Mouse (Mus musculus) embryo, embryonic 9.5 days (tissue): Measurements from ENCODE around the gene Ano5.

ENCODE experiments used
- DNase-seq: peaks from one replicate; pipeline ENCODE4 v3.0.0-alpha.2; 2017; ENCODE audit errors: extremely low spot score

Gene Ano5

GRCm38 (mm10) chr7:51510671-51511651, at the start of gene Ano5:
Gene Ano5, plus strand, starts transcription at chr7:51511029.
- DNase-seq: peak; percentile 61

GRCm38 (mm10) chr7:51499396-51499795, 11.4 kb upstream of the Ano5 start:
- peak; percentile 19 for DNase-seq

- peak; percentile 7 for DNase-seq
Observed at GRCm38 (mm10) chr7:51503940-51504339, 6.9 kb upstream of the Ano5 start.

GRCm38 (mm10) chr7:51510147-51510546, 682 bp upstream of the Ano5 start:
- no peak for DNase-seq

GRCm38 (mm10) chr7:51539344-51539743, 28.5 kb downstream of the Ano5 start:
- no peak for DNase-seq

GRCm38 (mm10) chr7:51540736-51541135, 29.9 kb downstream of the Ano5 start:
- DNase-seq: peak; percentile 28

- no peak for DNase-seq
Observed at GRCm38 (mm10) chr7:51600021-51600420, 89.2 kb downstream of the Ano5 start.

- DNase-seq: no peak
Observed at GRCm38 (mm10) chr7:51603741-51604140, 92.9 kb downstream of the Ano5 start.

- no peak for DNase-seq
Observed at GRCm38 (mm10) chr7:51614404-51614803, 103.6 kb downstream of the Ano5 start.

GRCm38 (mm10) chr7:51617941-51618340, 107.1 kb downstream of the Ano5 start:
- DNase-seq: no peak

- no peak for DNase-seq
Observed at GRCm38 (mm10) chr7:51618412-51618811, 107.6 kb downstream of the Ano5 start.

- no peak for DNase-seq
Observed at GRCm38 (mm10) chr7:51619977-51620376, 109.1 kb downstream of the Ano5 start.

- DNase-seq: peak; percentile 78
Observed at GRCm38 (mm10) chr7:51621694-51622145, 110.9 kb downstream of the Ano5 start, which contains the start of gene Slc17a6. Gene Slc17a6, plus strand, starts transcription at chr7:51622006.

GRCm38 (mm10) chr7:51622196-51622595, 111.4 kb downstream of the Ano5 start:
- no peak for DNase-seq

- DNase-seq: no peak
Observed at GRCm38 (mm10) chr7:51622666-51623065, 111.8 kb downstream of the Ano5 start.

- no peak for DNase-seq
Observed at GRCm38 (mm10) chr7:51624336-51624897, 113.6 kb downstream of the Ano5 start.

GRCm38 (mm10) chr7:51625161-51625560, 114.3 kb downstream of the Ano5 start:
- no peak for DNase-seq

- DNase-seq: no peak
Observed at GRCm38 (mm10) chr7:51625591-51626255, 114.9 kb downstream of the Ano5 start.

- no peak for DNase-seq
Observed at GRCm38 (mm10) chr7:51626451-51627000, 115.7 kb downstream of the Ano5 start.

GRCm38 (mm10) chr7:51627001-51627631, 116.3 kb downstream of the Ano5 start:
- peak; percentile 57 for DNase-seq

GRCm38 (mm10) chr7:51627666-51628065, 116.8 kb downstream of the Ano5 start:
- DNase-seq: no peak
